Mouse (Mus musculus): ENCODE data around the gene Tmem209.

Tmem209 gene

GRCm38 (mm10) chr6:30460750-30461446 is 48.7 kb downstream of the Tmem209 start:
- DNase-seq: peak; percentile 38 to 43

- peak; percentile 41 to 71 for DNase-seq
Observed at GRCm38 (mm10) chr6:30459811-30460749, 49.5 kb downstream of the Tmem209 start.

GRCm38 (mm10) chr6:30459056-30459747 is 50.4 kb downstream of the Tmem209 start:
- no peak for DNase-seq

GRCm38 (mm10) chr6:30458626-30459025 is 51.0 kb downstream of the Tmem209 start:
- no peak for DNase-seq

- no peak for DNase-seq
Observed at GRCm38 (mm10) chr6:30456991-30457390, 52.6 kb downstream of the Tmem209 start.

GRCm38 (mm10) chr6:30439576-30439975 is 70.0 kb downstream of the Tmem209 start:
- no peak for DNase-seq

- no peak for DNase-seq
Observed at GRCm38 (mm10) chr6:30437054-30437453, 72.5 kb downstream of the Tmem209 start.

- DNase-seq: no peak
Observed at GRCm38 (mm10) chr6:30436476-30436875, 73.1 kb downstream of the Tmem209 start.

- DNase-seq: no peak
Observed at GRCm38 (mm10) chr6:30432461-30433192, 77.0 kb downstream of the Tmem209 start.
